Mouse (Mus musculus) kidney, postnatal 0 days (tissue): Measurements from ENCODE around the gene Tmem176a. TPM values are rescaled to one million over a fixed set of nuclear protein-coding genes. Genes with fewer than 3 reads are reported as not detected.
A peak's percentile ranks its signal among the peaks of the same experiment; 100 is the strongest.
"Not testable (repeated sequence)": the region's sequence is repeated elsewhere in the genome, so short reads cannot be mapped to it uniquely, and the experiment has no call there.

Experiments
- ATAC-seq: fragments of 200-750 bp; cut with Nextera tagmentation; replicated peaks from 2 replicates; pipeline ENCODE4 v1.8.0; 2017; ENCODE audit warnings: low read depth, moderate number of reproducible peaks, moderate TSS enrichment, moderate library complexity; ENCODE audit not compliant: low FRiP score
- DNase-seq: peaks from one replicate; pipeline ENCODE4 v3.0.0-alpha.2; 2016; ENCODE audit warnings: low spot score
- H3K27ac ChIP-seq: fragments of 300-500 bp; sonication (generic); 2 replicates; pipeline ENCODE4 v1.5.1; 2014; ENCODE audit warnings: mild to moderate bottlenecking
- H3K27me3 ChIP-seq: fragments of 300-500 bp; sonication (generic); 2 replicates; pipeline ENCODE4 v1.6.1; 2014; ENCODE audit warnings: low read length, mixed read lengths; ENCODE audit not compliant: insufficient read depth
- H3K36me3 ChIP-seq: fragments of 300-500 bp; sonication (generic); 2 replicates; pipeline ENCODE4 v1.6.1; 2014; ENCODE audit warnings: low read length, mixed read lengths; ENCODE audit not compliant: insufficient read depth
- H3K4me1 ChIP-seq: fragments of 300-500 bp; sonication (generic); replicated peaks from 2 replicates; pipeline ENCODE4 v1.6.1; 2014; ENCODE audit warnings: antibody characterized with exemption, low read length, mixed read lengths; ENCODE audit not compliant: insufficient read depth
- H3K4me2 ChIP-seq: fragments of 300-500 bp; sonication (generic); 2 replicates; pipeline ENCODE4 v1.6.1; 2014; ENCODE audit warnings: mild to moderate bottlenecking, low read length, moderate library complexity, mixed read lengths
- H3K4me3 ChIP-seq: fragments of 300-500 bp; sonication (generic); replicated peaks from 2 replicates; pipeline ENCODE4 v1.5.1; 2014; ENCODE audit warnings: low read depth, low read length
- H3K9ac ChIP-seq: fragments of 300-500 bp; sonication (generic); 2 replicates; pipeline ENCODE4 v1.6.1; 2014; ENCODE audit warnings: low read depth, low read length
- H3K9me3 ChIP-seq: fragments of 300-500 bp; sonication (generic); replicated peaks from 2 replicates; pipeline ENCODE4 v1.6.1; 2016; ENCODE audit warnings: low read length, inconsistent platforms, mixed read lengths
- CTCF ChIP-seq: IDR thresholded peaks from 2 replicates; pipeline ENCODE4 v1.5.1; 2016; ENCODE audit warnings: antibody characterized with exemption, low read depth, mild to moderate bottlenecking, moderate library complexity
- WGBS: fragments of 180-500 bp; shearing (Covaris S2); extraction: QIAGEN DNeasy Blood & Tissue Kit; methylation state at CpG from one replicate; pipeline ENCODE4 v1.1.7; 2014; 5-methylcytosine and 5-hydroxymethylcytosine counted together
- polyA plus RNA-seq: library from polyadenylated mRNA; unstranded; fragments of >200 nt; fragmentation: Nextera tagmentation; extraction: Ambion mirVana; gene quantifications from 2 replicates; pipeline ENCODE4 v1.2.1, GENCODE M21; 2015

Gene Tmem176a
- polyA plus RNA-seq, 1 experiment from 2014 or later: 333 TPM

GRCm38 (mm10) chr6:48815013-48815412 is 25.7 kb upstream of the Tmem176a start:
- Histone ChIP-seq H3K9me3 (no peaks in the 10 kb centered on the region), H3K27me3 (no peaks in the 10 kb centered on the region), H3K4me1 (no peaks in the 10 kb centered on the region), H3K27ac (no peak overlapping the region), H3K4me2 (no peak overlapping the region), H3K36me3 (no peaks in the 10 kb centered on the region), H3K9ac (no peak overlapping the region), H3K4me3 (no peak overlapping the region)
- TF ChIP-seq CTCF: peak; percentile 43; the same call in 1 of the 2 replicates
- DNase-seq (no peak), ATAC-seq (no peak)

- Histone ChIP-seq H3K4me2 (no peak overlapping the region), H3K9me3 (no peaks in the 10 kb centered on the region), H3K27ac (no peak overlapping the region), H3K36me3 (no peaks in the 10 kb centered on the region), H3K27me3 (no peaks in the 10 kb centered on the region), H3K4me3 (no peak overlapping the region), H3K9ac (no peak overlapping the region), H3K4me1 (no peaks in the 10 kb centered on the region)
- peak; percentile 98 for TF ChIP-seq CTCF
- 7% methylated on average over 6 of the region's 6 CpGs for WGBS
- no peak for ATAC-seq
- DNase-seq: peak; percentile 93
Observed at GRCm38 (mm10) chr6:48817815-48818214, 22.9 kb upstream of the Tmem176a start.

GRCm38 (mm10) chr6:48821991-48822785 is 18.5 kb upstream of the Tmem176a start:
- WGBS: 71% methylated on average over 7 of the region's 7 CpGs
- TF ChIP-seq CTCF: 0 out of 2 replicates have a peak, but pooled peaks have one; percentile 11
- not testable (repeated sequence) for H3K4me3 ChIP-seq, H3K36me3 ChIP-seq, H3K9me3 ChIP-seq, H3K27me3 ChIP-seq, DNase-seq, H3K4me2 ChIP-seq, H3K27ac ChIP-seq, H3K9ac ChIP-seq, H3K4me1 ChIP-seq
- 0 out of 2 replicates have a peak, but pooled peaks have one; percentile 46 for ATAC-seq

GRCm38 (mm10) chr6:48825016-48825415 is 15.7 kb upstream of the Tmem176a start:
- no peak overlapping the region for H3K27ac ChIP-seq
- no peaks in the 10 kb centered on the region for H3K9me3 ChIP-seq
- TF ChIP-seq CTCF: no peak
- H3K4me2 ChIP-seq: no peak overlapping the region
- no peak for ATAC-seq
- DNase-seq: peak; percentile 27
- H3K4me3 ChIP-seq: no peak overlapping the region
- no peaks in the 10 kb centered on the region for H3K27me3 ChIP-seq
- no peaks in the 10 kb centered on the region; the same call in 1 of the 2 replicates for H3K4me1 ChIP-seq
- H3K9ac ChIP-seq: no peak overlapping the region
- no peaks in the 10 kb centered on the region for H3K36me3 ChIP-seq
- 62% methylated on average over 7 of the region's 7 CpGs for WGBS

- H3K27ac ChIP-seq: no peak overlapping the region
- no peak overlapping the region for H3K9ac ChIP-seq
- ATAC-seq (no peak), DNase-seq (peak; percentile 41)
- TF ChIP-seq CTCF: no peak
- 59% methylated on average over 1 of the region's 1 CpGs for WGBS
- H3K4me1 ChIP-seq: no peaks in the 10 kb centered on the region; the same call in 1 of the 2 replicates
- peaks cover 14% of the 10 kb centered on the region for H3K36me3 ChIP-seq
- no peaks in the 10 kb centered on the region for H3K9me3 ChIP-seq
- no peak overlapping the region for H3K4me3 ChIP-seq
- H3K27me3 ChIP-seq: no peaks in the 10 kb centered on the region
- no peak overlapping the region for H3K4me2 ChIP-seq
Observed at GRCm38 (mm10) chr6:48828976-48829375, 11.7 kb upstream of the Tmem176a start.

GRCm38 (mm10) chr6:48829651-48830050 is 11.1 kb upstream of the Tmem176a start:
- Histone ChIP-seq H3K9me3 (no peaks in the 10 kb centered on the region), H3K36me3 (peaks cover 21% of the 10 kb centered on the region), H3K9ac (no peak overlapping the region), H3K4me1 (no peaks in the 10 kb centered on the region; the same call in 1 of the 2 replicates), H3K4me3 (no peak overlapping the region), H3K4me2 (no peak overlapping the region), H3K27ac (no peak overlapping the region), H3K27me3 (no peaks in the 10 kb centered on the region)
- no peak for TF ChIP-seq CTCF
- no peak for DNase-seq
- ATAC-seq: no peak
